Mouse (Mus musculus) CH12.LX (cell line): ENCODE measurements around the gene Fabp2. TPM values are rescaled to one million over a fixed set of nuclear protein-coding genes. Genes with fewer than 3 reads are reported as not detected.
"Not testable (repeated sequence)": the region's sequence is repeated elsewhere in the genome, so short reads cannot be mapped to it uniquely, and the experiment has no call there.

ENCODE experiments used
- DNase-seq: peaks from one replicate; pipeline ENCODE4 v3.0.0-alpha.2; 2013; ENCODE audit errors: extremely low read depth
- H3K27ac ChIP-seq: 2 replicates; pipeline ENCODE4 v1.5.1; 2012; ENCODE audit warnings: low read depth, mild to moderate bottlenecking, control low read depth, moderate library complexity; ENCODE audit not compliant: insufficient read depth
- H3K27me3 ChIP-seq: replicated peaks from 2 replicates; pipeline ENCODE3; 2012; ENCODE audit warnings: inconsistent platforms
- H3K36me3 ChIP-seq, 2 experiments: replicated peaks in 1 of 2; 2 replicates each; pipeline versions ENCODE3 to v1.6.1; 2012; ENCODE audit warnings: inconsistent platforms in 1 of 2, low read length in 1 of 2, mild to moderate bottlenecking in 1 of 2, mixed read lengths in 1 of 2, moderate library complexity in 1 of 2; ENCODE audit not compliant: control insufficient read depth in 1 of 2, insufficient read depth in 1 of 2
- H3K4me1 ChIP-seq, 2 experiments: 2 replicates each; pipeline ENCODE4 v1.6.1; 2012; ENCODE audit warnings: inconsistent platforms in 1 of 2, moderate library complexity in 1 of 2; ENCODE audit not compliant: insufficient read depth in 2 of 2, control insufficient read depth in 1 of 2
- H3K4me2 ChIP-seq: 2 replicates; pipeline ENCODE4 v1.6.1; 2012; ENCODE audit warnings: low read depth, mild to moderate bottlenecking, control low read depth; ENCODE audit not compliant: poor library complexity, insufficient read depth, severe bottlenecking
- H3K4me3 ChIP-seq, 3 experiments: fragments of 150-350 bp in 1 of 3; sonication (generic) in 1 of 3; replicated peaks in 1 of 3; 2 replicates each; pipeline versions ENCODE3 to v1.5.1; 2011 to 2012; ENCODE audit warnings: low read depth in 2 of 3, low read length in 2 of 3, mild to moderate bottlenecking in 2 of 3, moderate library complexity in 2 of 3, control low read depth in 1 of 3, improper control_type of control experiment in 1 of 3, inconsistent platforms in 1 of 3, mixed read lengths in 1 of 3; ENCODE audit not compliant: poor library complexity in 1 of 3
- H3K79me2 ChIP-seq: replicated peaks from 2 replicates; pipeline ENCODE4 v1.6.1; 2012; ENCODE audit warnings: mild to moderate bottlenecking, moderate library complexity; ENCODE audit not compliant: control insufficient read depth, poor library complexity, insufficient read depth, severe bottlenecking; ENCODE audit errors: extremely low read depth
- H3K9ac ChIP-seq: 2 replicates; pipeline ENCODE4 v1.6.1; 2012; ENCODE audit warnings: low read depth, mild to moderate bottlenecking, control low read depth, moderate library complexity; ENCODE audit not compliant: insufficient read depth
- H3K9me3 ChIP-seq: replicated peaks from 2 replicates; pipeline ENCODE3; 2012; ENCODE audit warnings: low read length, inconsistent platforms, mixed read lengths
- CHD1 ChIP-seq: IDR thresholded peaks from 2 replicates; pipeline ENCODE4 v1.6.1; 2012; ENCODE audit warnings: low read depth, low read length, improper control_type of control experiment, inconsistent platforms
- CHD2 ChIP-seq: IDR thresholded peaks from 2 replicates; pipeline ENCODE4 v1.6.1; 2011; ENCODE audit warnings: low read length, improper control_type of control experiment
- E2F4 ChIP-seq: IDR thresholded peaks from 2 replicates; pipeline ENCODE4 v1.6.1; 2011; ENCODE audit warnings: low read depth, low read length, improper control_type of control experiment; ENCODE audit not compliant: insufficient replicate concordance
- EP300 ChIP-seq: IDR thresholded peaks from 2 replicates; pipeline ENCODE4 v1.6.1; 2011; ENCODE audit warnings: low read length, improper control_type of control experiment
- IRF4 ChIP-seq: IDR thresholded peaks from 2 replicates; pipeline ENCODE4 v1.6.1; 2014; ENCODE audit warnings: low read depth, mild to moderate bottlenecking, inconsistent platforms, low read length, improper control_type of control experiment
- JUN ChIP-seq: IDR thresholded peaks from 2 replicates; pipeline ENCODE4 v1.6.1; 2011; ENCODE audit warnings: low read depth, mild to moderate bottlenecking, low read length, improper control_type of control experiment, moderate library complexity; ENCODE audit not compliant: insufficient read depth
- JUND ChIP-seq: conservative IDR thresholded peaks from 2 replicates; pipeline ENCODE4 v1.6.1; 2011; ENCODE audit warnings: low read depth, low read length, improper control_type of control experiment
- MXI1 ChIP-seq: IDR thresholded peaks from 2 replicates; pipeline ENCODE4 v1.6.1; 2011; ENCODE audit warnings: mild to moderate bottlenecking, low read depth, low read length, improper control_type of control experiment
- MYC ChIP-seq: IDR thresholded peaks from 2 replicates; pipeline ENCODE4 v1.6.1; 2011; ENCODE audit warnings: low read depth, mild to moderate bottlenecking, improper control_type of control experiment, low read length
- SMC3 ChIP-seq: IDR thresholded peaks from 2 replicates; pipeline ENCODE4 v1.6.1; 2011; ENCODE audit warnings: low read depth, low read length, improper control_type of control experiment
- TCF12 ChIP-seq: IDR thresholded peaks from 2 replicates; pipeline ENCODE4 v1.6.1; 2014; ENCODE audit warnings: low read depth, mild to moderate bottlenecking, inconsistent platforms, low read length, improper control_type of control experiment
- UBTF ChIP-seq: IDR thresholded peaks from 2 replicates; pipeline ENCODE4 v1.6.1; 2012; ENCODE audit warnings: low read depth, mild to moderate bottlenecking, inconsistent platforms, low read length, improper control_type of control experiment, moderate library complexity
- ZC3H11A ChIP-seq: IDR thresholded peaks from 2 replicates; pipeline ENCODE4 v1.6.1; 2012; ENCODE audit warnings: low read depth, mild to moderate bottlenecking, inconsistent platforms, low read length, improper control_type of control experiment
- dilution Hi-C: fragments of 300-500 bp; cut with MboI; formaldehyde crosslinking; loops from 2 replicates; pipeline ENCODE4 v1.14.3; 2020; ENCODE audit warnings: low sequenced_read_pairs; ENCODE audit not compliant: extremely low pct_unique_long_range_greater_than_20kb, extremely low pct_ligation_motif_present
- in situ Hi-C: fragments of 300-500 bp; cut with MboI; formaldehyde crosslinking; loops from 3 replicates; pipeline ENCODE4 v1.14.3; 2019; ENCODE audit warnings: low sequenced_read_pairs, low pct_ligation_motif_present, low pct_unique_long_range_greater_than_20kb, mixed read lengths
- polyA plus RNA-seq: library from polyadenylated mRNA; unstranded; fragments of >175 nt; gene quantifications from 2 replicates; pipeline ENCODE4 v1.2.1, GENCODE M21; 2012; ENCODE audit warnings: low read depth; ENCODE audit not compliant: insufficient read length
- total RNA-seq, 2 experiments: library from RNA; depleted of rRNA; stranded (reverse); fragments of 300-350 nt in 1 of 2; fragments of >200 nt in 1 of 2; gene quantifications; 2 replicates each; pipeline ENCODE4 v1.2.3; 2012 to 2014

Gene Fabp2
- total and polyA plus RNA-seq, 3 experiments: not detected

- TF ChIP-seq TCF12: peak; percentile 64; the same call in 1 of the 2 replicates
These were observed 29.4 kb downstream of the Fabp2 start, which contains the start of gene 1810037I17Rik (continued) for GRCm38 (mm10) chr3:122924009-122924914.

DNA sequence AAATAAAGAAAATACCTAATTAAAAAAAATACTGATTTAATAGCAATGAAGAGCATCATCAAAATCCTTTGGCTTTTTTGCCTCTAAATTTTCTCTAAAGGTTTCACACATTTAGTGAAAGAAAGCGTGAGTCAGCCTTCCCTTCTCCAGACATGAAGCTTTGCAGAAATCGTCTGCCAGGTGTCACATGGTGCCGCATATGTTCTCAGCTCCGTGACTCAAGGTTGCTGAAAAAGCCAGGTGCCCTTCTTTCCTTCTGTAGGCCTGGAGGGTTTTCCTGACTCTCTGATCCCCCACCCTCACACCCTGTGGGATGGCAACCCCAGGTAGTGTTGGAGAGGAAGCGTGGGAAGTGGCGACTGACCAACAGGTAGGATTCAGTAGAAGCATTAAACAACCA, 34.9 kb downstream of the Fabp2 start:
- Histone ChIP-seq H3K79me2 (peaks cover 11% of the 10 kb centered on the region), H3K4me3 (no peak overlapping the region), H3K9me3 (no peaks in the 10 kb centered on the region), H3K27ac (no peak overlapping the region), H3K36me3 (peaks cover 0 to 13% of the 10 kb centered on the region in 2 experiments), H3K9ac (no peak overlapping the region), H3K27me3 (no peaks in the 10 kb centered on the region), H3K4me2 (no peak overlapping the region), H3K4me1 (peaks cover 5 to 9% of the 10 kb centered on the region in 2 experiments; a peak in 3 of 4 replicates)
- in situ Hi-C loops (loop anchor here (10.0 kb wide), 2 partner anchors 175 to 225 kb away; no protein-coding TSS in a partner anchor), dilution Hi-C loops (no loop called here)
- TF ChIP-seq MYC: no peak
- no peak for TF ChIP-seq UBTF
- TF ChIP-seq SMC3: no peak
- TF ChIP-seq ZC3H11A: no peak
- TF ChIP-seq MXI1: no peak
- DNase-seq: no peak

GRCm38 (mm10) chr3:122932466-122932865, 37.6 kb downstream of the Fabp2 start:
- Histone ChIP-seq H3K4me3 (no peak overlapping the region), H3K27me3 (no peaks in the 10 kb centered on the region), H3K4me2 (no peak overlapping the region), H3K27ac (no peak overlapping the region), H3K9me3 (no peaks in the 10 kb centered on the region), H3K79me2 (no peaks in the 10 kb centered on the region), H3K36me3 (peaks cover 0 to under 1% of the 10 kb centered on the region in 2 experiments), H3K4me1 (no peaks in the 10 kb centered on the region), H3K9ac (no peak overlapping the region)
- in situ Hi-C loops (loop anchor here (10.0 kb wide), 2 partner anchors 172 to 222 kb away; no protein-coding TSS in a partner anchor), dilution Hi-C loops (no loop called here)
- no peak for DNase-seq
- TF ChIP-seq E2F4: no peak
- TF ChIP-seq CHD2: no peak
- no peak for TF ChIP-seq CHD1
- TF ChIP-seq EP300: peak; percentile 81
- peak; percentile 88 for TF ChIP-seq IRF4
- TF ChIP-seq JUND: peak; percentile 94
- TF ChIP-seq JUN: peak; percentile 80

DNA sequence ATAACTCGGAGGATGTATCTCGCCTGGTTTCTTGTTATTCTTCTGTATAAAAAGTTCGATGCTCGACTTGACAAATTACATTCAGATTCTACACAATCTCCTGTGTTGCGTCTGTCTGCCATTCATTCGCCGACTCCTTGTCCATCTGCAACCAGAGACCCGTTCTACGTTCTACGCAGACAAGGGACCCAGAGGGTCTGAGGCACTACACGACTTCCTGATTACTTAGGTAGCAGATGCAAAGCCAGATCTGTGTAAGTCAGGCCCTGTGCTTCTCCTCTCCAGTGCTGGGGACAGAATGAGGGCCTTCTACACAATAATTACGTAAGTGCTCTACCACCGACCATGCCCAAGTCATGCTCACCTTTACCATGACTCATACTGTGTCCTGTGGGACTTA, 42.3 kb downstream of the Fabp2 start:
- DNase-seq, H3K4me1 ChIP-seq, dilution Hi-C loops, H3K36me3 ChIP-seq, H3K27ac ChIP-seq, H3K27me3 ChIP-seq, H3K9me3 ChIP-seq, H3K79me2 ChIP-seq, H3K9ac ChIP-seq, H3K4me2 ChIP-seq, H3K4me3 ChIP-seq: not testable (repeated sequence)
- in situ Hi-C loops: loop anchor here (10.0 kb wide), 2 partner anchors 168 to 218 kb away; no protein-coding TSS in a partner anchor
